Mouse (Mus musculus) lung, postnatal 14 days (tissue): ENCODE data around the gene Zfp217.
A peak's percentile ranks its signal among the peaks of the same experiment; 100 is the strongest.

Source experiments
- DNase-seq: peaks from one replicate; pipeline ENCODE4 v3.0.0; 2021

Gene Zfp217

DNA sequence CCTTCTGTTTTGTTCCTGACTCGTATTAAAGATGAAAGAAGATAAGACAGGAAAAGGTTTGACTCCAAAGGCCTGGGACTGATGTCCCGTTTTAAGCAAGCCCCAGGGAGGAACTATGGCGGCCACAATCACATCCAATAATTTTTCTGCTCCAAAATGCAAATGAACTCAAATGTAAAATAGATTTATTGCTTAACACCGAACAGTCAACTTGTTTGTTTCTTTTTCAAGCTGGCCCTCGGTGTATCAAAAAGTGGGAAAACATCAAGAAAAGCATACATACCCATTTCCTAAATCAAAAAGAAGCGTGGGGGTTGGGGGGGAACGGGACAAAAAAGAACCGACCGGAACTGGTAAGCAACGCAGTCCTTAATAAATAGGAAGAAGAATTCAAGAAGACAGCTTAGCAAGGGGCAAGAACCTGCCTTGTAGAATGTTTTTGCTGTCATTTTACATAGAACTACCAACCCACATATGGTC is 15.9 kb downstream of the Zfp217 start:
- no peak for DNase-seq

DNA sequence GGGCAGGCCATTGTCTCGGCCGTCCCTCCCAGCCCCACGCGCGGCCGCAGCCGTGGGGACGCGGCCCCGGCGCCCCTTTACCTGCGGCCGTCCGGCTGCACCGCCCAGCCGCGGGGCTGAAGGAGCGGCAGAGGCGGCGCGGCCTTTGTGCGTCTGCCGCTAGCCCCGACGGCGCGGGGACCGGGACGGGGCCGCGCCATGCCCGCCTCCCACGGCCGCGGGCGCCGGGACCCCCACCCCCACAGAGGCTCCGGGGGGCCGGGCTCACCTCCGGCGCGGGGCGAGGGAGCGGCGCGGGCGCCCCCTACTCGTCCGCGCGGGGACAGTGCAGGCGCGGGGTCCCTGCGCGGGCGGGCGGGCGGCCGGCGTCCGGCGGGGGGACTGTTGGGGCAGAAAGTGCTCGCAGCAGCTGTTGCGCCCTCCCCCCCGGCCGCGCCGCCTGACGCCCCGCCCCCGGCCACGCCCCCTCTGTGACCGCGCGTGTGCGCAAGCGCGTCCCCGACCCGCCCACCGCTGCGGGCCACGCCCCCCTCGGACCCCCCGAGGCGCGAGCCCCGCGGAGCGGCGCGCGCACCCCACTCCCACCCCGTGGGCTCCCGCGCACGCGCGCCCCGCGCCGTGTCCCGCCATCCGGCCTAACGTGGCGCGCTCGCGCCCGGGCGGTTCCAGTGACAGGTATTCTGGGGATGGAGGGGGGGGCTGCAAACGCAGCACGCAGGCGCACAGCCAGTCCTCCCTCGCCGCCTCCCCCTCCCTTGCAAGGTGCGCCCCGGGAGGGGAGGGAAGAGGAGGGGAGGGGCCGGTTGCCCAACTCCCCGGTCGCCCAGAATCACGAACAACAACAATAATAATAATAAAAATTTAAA is 16.9 kb downstream of the Zfp217 start:
- peak; percentile 87 for DNase-seq

DNA sequence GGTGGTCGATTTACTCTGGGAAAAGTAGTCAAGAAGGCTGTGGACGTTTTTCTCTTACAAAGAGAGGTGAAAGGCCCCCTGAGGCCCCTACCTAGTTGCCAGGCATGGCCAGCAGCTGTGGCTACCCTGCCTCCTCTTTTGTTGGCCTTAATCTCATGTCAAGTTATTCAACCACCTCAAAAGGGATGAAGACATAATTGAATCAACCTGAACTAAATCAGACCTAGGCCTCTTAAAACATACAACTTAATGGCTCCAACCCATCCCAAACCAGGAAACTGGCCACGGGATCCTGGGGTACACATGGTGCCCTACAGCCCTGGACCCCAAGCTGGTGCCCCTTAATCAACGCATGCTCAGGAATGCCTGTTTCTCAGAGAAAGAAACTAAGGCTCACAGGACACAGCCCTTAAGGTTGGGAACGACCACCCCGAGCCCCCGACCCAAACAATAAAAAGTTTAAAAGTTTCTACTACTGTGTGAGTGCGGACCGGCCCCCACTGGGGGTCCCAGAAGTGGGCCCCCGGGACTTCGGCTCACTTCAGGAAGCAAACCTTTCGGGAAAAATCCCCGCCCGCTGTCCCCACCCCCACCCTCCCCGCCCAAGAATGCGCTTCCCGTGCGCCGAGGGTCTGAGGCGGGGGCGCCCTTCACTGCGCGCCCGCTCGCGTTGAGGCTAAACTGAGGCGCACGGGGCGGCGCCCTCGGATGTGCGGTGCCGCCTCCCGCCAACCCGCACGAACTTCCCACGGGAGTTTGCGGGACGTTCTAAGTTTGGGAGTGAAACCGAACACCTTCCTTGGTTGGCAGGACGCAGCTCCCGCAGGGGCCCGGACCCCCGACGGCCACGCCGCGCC is 17.8 kb downstream of the Zfp217 start:
- DNase-seq: no peak

DNA sequence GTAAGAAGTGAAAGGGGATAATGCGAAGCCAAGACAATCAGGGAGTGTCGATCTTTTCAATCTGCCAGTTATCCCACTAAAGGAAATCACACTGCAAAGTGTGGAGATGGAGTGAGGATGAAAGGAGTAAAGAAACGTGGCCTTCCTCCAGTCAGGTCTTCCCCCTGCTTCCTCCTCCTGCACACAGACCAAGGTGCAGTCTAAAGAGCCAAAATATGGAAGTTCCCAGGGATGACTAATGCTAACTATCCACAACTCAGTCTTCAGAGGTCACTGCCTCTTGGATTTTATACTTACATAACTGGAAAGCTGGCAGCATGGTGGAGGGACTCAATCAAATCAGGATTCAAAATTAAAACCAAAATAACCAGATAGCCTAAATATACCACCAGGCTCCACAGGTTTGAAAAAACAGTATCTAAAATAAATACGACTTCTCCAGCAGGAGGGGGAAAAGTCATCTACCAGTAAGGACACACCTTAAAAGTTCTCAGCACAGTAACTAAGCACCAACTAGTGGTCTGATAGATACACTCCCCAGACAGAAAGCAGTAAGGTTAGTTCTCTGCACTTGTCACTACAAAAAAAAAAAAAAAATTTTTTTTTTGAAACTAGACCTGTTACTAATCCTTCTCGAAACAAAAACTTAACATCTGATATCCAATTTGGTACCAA is 18.5 kb downstream of the Zfp217 start:
- DNase-seq: no peak

DNA sequence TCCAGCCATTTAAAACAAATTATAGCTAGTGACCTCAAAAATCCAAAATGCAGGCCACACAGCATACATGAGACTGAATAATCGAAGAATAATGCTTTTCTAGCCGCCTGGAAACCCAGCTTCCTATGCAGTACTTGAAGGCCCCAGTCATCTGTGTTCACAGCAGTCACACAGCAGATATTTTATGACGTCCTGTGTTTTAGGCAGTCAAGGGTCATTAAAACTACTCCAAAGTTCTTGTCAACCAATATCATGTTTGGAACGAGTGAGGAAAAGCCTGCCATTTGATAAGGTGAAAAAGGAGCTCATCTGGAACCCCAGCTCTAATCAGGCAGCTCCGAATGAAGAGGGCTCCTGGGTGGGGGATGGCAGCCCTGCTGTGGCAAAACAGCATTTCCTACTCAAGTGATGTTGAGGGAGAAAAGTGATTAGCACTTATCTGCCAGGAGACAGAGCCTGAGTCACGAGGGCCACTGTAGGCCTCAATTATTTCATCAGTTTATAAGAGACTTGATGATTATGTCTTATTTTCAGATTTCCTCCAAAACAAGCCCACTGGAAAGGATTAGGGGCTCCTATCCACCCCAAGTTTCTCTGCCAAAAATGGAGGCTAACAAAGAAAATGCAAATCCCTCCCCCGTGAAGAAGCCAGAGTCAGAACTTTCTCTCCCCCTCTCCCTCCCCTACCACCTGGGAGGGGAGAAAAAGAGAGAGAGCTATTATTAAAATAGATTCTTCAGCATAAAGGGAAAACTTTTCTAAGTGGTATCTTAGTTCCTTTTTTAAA is 19.2 kb downstream of the Zfp217 start:
- no peak for DNase-seq

DNA sequence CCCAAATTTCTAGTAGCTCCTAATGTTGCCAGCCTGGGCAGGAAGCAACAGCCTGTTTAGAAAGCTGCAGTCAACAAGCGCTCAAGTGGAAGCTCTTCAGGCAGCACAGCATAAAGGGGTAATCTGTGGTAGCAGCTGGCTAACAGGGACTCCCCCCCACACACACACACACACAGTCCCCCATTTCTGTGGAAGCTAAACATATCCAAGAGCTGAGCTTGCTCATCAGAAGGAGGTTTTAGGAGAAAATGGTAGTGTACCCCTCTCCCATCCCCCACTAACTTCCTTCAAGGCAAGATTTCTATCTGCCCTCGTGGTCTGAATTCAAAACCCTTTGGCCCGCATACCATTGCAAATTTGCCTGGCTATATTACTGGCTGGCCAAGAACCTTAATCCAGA is 20.4 kb downstream of the Zfp217 start:
- no peak for DNase-seq

DNA sequence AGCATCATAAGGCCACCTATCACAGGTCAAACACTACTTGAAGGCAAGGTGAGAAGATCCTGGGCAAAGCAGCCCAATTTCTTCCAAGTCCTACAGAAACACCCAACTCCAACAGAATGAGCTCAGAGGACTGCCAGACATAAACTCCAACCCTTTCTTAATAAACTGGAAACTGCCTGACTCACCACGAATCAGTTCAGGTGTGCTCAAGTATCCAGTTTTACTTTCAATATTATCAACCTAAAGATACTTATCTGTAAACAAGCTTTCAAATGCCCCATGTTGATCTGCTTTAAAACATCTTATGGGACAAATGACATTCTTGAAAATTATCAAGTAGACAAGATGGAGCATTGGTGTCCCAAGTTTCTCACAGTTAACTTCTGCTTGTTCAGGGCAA is 21.6 kb downstream of the Zfp217 start:
- DNase-seq: no peak

DNA sequence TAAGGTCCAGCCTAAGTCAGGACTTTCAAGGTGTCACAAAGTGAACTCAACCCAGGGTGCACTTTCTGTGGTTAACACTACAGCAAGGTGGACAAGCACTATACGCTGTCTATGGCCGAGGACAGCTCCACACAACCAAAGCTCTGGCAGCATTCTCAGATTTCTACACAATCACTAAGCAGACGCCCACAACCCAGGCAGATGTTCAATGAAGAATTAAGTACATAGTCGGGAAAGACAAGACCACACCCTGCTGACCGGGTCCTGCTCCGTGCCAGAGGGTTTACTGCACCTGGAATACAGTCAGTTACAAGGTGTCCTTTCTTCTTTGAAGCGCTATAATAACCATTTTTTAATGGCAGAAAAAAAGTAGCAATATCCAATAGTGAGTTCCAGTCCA is 25.7 kb downstream of the Zfp217 start:
- DNase-seq: no peak

DNA sequence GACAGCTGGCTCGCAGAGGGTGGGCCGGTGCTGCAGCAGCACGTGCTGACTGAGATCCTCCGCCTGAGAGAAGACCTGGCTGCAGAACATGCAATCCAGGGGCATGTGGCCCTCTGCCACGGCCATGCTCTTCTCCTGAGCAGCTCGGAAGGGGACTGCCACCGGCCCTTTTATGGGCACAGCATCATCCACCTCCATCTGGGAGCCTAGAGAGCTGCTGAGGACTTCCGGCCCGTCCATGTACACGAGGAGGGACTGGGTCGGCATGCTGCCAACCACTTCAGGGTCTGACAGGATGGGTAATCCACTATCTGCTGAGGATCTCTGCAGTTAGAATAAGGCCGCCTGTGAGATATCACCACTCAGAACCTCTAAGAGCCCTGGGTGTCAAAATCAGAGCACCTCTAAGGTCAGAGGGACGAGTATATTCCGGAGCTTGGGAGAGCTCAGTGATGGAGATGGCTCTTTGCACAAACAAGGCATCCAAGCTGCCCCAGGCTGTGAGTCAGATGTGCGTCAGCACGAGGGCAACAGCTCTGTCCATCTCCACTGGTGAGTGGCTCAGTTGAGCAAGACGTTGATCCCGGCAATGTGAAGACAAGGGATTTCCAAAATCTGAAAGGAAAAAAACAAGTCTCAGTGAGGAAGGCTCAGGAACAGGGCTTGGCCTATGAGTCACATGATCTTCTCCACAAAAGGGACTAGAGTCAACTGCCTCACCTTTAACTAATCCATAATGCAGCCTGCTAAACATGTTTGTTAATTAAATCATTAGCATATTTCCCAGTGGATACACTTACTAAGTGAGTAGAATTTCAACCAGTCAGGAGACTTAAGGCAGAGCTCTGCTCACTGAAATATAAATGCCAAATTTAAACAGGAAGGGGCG is 27.5 kb downstream of the Zfp217 start:
- no peak for DNase-seq

DNA sequence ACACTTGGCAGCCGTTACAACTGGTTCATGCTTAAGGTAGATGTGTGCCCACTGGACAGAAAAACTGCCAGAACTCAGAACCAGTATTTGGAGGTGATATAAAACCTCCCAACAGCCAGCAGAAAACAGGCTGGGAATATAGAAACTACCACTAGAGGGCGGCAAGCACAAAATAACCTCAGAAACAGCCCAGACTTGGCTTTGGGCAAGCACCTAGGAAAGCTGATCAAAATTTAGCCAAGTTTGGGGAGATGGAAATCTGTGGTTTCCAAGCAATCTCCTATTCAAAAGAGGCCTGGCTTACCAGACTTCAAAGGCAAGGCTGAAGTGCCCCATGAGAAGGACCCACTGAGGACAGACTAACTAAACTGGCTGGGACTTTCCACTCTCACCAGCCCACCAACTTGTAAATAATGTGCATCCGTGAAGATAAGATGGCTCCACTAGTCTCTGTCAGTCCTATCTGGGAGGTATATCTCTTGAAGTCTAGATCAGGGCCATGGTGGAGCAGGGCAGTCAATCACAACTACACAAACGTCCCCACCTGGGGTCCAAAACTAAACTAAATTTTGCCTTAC is 31.1 kb downstream of the Zfp217 start:
- peak; percentile 77 for DNase-seq

DNA sequence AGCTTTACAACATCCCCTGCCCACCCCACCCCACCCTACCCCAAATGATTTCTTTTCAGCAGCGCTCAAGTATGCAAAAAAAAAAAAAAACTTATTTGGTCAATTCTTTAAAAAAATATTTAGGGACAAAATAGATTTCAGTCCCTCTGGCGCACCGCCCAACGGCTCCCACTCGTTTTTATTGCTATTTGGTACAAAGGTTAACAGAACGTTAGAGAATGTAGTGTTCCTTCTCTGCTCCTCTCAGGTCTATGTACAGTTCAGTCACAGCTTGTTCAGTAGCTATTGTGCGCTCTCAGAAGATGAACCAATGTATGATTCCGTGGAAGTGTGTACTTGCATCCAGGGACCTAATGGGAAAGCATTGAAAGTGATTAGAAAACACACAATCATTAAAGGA is 37.6 kb downstream of the Zfp217 start:
- DNase-seq: no peak

DNA sequence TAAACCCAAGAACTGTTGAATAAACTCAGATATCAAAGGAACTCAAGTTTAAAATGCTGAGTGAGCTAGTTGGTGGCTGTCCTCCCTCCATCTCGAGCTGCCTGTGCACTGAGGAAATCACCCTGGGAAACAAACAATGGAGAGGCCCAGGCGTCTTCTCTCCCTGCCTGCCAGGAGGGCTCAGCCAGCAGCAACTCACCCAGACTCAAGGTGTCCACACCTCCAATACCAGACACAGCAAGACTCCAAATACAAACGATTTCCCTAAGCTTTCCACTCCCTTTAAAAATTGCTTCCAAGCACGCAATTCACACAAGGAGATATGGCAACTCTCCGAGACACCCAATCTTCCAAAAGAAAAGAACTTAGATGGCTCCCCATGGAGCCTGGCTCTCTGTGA is 38.4 kb downstream of the Zfp217 start:
- no peak for DNase-seq

DNA sequence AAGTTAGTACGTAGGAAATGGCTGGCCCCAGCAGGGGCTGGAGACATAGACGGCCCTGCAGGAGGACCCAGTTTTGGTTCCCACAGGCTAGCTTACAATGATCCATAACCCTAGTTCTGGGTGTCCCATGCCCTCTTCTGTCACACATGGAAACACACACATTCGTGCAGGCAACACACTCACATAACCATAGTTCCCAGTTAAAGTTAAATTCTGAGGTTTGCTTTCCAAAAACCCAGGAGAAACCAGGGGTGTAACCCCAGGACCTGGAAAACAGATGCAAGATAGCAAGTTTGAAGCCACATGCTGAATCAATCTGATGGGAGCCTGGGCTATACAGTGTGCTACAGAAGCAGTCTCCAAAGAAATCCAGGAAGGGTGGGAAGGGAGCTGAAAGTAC is 40.1 kb downstream of the Zfp217 start:
- DNase-seq: no peak

DNA sequence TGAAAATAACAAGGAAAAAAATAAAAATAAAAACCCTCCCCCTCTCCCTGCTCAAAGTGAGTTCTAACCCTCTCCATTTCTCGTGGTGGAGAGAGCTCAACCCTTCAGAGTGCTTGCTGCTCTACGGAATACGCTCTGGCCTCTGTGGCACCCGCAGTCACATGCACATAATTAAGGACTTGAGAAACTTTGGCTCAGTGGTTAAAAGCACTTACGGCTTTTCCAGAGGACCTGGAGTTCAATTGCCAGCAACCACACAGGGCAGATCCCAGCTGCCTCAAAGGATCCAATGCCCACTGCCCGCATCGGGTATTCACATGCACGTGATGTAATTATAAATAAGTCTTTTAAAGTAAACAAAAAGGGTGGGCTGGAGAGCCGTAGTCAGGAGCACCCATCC is 41.9 kb downstream of the Zfp217 start:
- DNase-seq: no peak

DNA sequence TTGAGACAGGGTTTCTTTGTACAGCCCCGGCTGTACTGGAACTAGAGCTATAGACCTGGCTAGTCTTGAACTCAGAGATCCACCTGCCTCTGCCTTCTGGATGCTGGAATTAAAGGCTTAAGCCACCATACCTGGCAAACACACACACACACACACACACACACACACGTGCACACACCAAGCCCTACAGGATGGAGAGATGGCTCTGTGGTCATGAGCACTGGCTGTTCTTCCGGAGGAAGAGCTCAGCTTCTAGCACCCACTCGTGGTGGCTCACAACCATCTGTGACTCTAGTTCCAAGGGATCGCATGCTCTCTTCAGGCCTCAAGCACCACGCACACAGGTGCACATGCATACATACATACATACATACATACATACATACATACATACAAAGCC is 43.5 kb downstream of the Zfp217 start:
- DNase-seq: no peak

DNA sequence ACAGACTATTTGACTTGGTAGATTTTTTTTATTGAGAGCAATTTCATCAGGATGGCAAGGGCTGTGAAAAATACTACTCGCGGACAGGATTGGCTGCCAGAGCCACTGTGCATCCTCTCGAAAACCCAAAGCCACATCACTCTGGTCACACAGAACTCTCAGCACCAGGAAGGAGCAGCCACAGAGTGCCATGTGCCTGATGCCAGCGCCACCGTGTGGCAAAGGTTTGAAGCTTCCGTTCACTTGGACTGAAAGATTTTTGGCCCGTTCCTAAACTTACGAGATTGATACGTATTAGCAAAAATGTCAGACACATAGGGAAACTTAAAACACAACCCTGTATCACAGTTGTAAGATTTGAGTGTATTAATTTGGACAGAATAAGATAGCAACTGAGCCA is 44.1 kb downstream of the Zfp217 start:
- DNase-seq: peak; percentile 63

DNA sequence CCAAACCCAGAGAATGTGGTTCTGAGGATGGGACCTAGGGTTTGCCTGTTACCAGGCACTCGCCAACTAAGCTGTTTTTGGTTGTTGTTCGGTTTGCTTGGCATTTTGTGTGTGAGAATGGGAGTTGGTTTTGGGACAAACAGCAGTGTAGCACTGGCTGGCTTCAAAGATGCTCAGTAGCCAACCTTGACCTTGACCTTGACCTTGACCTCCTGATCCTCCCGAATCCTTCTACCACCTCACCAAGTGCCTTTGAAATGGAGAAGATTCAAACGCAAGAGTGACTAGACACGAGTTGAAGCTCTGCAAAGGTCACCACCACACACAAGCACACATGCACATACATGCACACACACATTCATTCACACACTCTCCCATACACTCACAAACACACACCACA is 44.6 kb downstream of the Zfp217 start:
- no peak for DNase-seq

DNA sequence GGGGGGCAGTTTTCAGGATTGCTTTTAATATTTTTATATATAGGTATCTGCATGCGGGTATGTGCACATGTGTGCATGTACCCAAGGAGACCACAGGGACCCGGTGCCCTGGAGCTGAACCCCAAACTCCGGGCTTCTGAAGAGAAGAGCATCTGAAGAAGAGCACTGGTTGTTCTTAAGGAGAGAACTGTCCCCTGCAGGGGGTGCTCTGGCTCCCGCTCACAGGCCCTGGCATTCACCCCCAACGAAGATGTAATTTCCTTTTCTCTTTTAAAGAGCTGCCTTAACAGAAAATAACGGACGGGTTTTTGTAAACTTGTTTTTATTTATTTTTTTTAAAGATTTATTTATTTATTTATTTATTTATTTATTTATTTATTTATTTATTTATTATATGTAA is 46.0 kb downstream of the Zfp217 start:
- DNase-seq: no peak

DNA sequence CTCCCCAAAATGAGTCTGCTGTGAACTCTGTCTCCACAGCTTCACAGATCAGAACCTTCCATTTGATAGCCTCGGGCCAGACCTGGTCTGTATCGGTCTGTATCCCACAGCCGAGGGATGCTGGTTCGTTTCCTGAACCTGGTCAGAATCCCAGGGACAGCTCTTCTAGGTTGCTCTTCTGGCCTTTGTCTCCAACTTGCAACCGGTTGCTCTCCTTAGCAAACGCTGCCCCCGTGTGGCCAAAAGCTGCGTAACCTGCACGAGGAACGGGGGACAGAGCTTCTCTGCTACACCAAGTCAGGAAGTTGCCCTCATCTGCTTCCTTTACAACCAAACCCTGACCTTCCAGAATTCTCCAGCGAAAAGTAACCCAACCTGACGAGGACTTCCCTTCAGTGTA is 46.8 kb downstream of the Zfp217 start:
- DNase-seq: peak; percentile 97

DNA sequence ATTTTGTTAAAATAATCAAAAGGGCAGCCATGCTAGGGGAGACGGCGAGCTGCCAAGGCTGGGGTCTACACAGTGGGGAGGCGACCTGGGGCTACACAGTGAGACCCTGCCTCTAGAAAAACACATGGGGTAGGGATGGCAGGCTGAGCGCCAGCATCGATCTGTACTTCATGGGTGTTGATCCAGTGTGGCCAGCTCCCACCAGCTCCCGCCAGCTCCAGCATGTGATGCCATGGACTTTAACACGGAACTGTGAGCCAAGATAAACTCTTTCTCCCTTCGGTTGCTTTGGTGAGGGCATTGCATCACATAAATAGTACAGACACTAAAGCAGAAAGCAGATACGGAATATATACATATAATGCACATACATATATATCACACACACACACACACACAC is 53.0 kb downstream of the Zfp217 start:
- no peak for DNase-seq

DNA sequence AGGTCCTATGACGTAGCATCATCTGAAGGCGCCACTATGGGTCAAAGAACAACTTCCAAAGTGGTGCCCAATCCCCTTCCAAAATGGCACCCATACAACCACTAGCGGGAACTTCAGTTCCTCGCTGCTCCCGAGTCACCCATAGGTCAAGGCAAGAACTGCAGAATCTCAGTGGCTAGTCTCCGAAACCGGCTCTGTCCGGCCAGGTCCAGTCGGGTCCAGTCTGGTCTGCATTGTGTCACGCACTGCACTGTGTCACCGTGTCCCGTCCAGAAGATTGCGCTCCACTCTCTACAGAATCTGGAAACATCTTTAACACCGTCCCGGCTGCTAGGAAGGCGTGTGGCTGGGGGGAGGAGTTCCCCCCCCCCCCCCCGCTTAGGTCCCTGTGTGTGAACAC is 53.7 kb downstream of the Zfp217 start:
- no peak for DNase-seq
